Mouse (Mus musculus) megakaryocyte, adult 5-6 weeks (primary cell): Measurements from ENCODE around the gene Kcnj15. TPM values are rescaled to one million over a fixed set of nuclear protein-coding genes. Genes with fewer than 3 reads are reported as not detected.

Source experiments
- ATAC-seq: 2 replicates; pipeline ENCODE4 v1.8.0; 2016; ENCODE audit warnings: mild to moderate bottlenecking, inconsistent platforms; ENCODE audit not compliant: poor library complexity, severe bottlenecking
- total RNA-seq, 2 experiments: library from RNA; stranded (forward) in 1 of 2; stranded (reverse) in 1 of 2; fragments of 153-499, 151-499 nt in 1 of 2; fragments of 221-1000, 200-1000 nt in 1 of 2; gene quantifications; 2 replicates each; pipeline versions ENCODE4 v1.2.3 to v1.2.4; 2015 to 2017

The Kcnj15 gene
- total RNA-seq, 2 experiments from 2014 or later, result not detected

DNA sequence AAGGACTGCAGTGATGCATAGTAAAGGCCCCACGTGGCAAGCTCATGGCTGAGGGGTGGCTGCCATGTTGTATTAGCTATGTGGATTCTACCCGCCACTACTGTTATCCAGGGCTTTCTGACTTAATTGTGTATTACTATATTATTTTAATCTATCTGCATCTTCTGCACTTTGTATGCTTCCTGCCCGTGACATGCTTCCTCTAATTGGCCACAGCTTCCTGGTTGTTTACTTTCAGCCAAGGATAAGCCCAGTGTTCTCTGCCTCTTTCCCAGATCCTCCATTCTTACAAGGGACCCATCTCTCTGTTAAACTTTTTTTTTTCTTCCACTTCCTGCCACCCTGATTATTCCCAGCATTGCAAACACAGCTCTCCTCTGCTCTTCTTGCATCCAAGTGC, 32.0 kb downstream of the Kcnj15 start:
- no peak for ATAC-seq

DNA sequence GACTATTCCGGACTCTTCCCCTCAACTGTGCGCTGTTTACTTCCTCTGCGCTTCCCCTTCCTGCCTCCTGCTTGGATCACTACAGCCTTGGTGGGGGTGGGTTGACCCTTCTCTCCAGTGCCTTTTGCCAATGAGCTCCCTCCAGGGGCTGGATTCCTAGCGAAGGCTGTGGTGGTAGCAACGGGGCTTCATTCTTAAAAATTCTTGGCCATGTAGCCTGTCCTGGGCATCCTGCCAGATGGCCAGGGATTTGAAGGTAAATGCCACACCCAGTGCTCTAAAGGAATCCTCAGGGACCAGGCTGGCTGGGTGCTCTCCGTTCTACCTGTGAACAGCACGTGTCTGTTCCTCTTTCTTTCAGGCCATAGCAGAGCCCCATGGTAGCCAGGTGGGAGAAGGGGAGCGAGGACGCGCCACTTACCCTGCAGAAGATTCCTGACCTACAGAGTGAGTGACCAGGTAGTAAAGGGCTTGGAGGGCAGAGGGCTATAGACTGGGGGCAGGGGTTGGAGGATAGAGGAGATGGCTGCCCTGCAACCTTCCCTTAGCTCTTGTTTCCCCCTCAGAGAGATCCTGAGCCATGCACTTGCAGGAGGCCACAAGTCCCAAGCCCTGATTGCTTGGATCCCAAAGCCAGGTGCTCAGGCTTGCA, 34.2 kb downstream of the Kcnj15 start:
- ATAC-seq, result no peak

DNA sequence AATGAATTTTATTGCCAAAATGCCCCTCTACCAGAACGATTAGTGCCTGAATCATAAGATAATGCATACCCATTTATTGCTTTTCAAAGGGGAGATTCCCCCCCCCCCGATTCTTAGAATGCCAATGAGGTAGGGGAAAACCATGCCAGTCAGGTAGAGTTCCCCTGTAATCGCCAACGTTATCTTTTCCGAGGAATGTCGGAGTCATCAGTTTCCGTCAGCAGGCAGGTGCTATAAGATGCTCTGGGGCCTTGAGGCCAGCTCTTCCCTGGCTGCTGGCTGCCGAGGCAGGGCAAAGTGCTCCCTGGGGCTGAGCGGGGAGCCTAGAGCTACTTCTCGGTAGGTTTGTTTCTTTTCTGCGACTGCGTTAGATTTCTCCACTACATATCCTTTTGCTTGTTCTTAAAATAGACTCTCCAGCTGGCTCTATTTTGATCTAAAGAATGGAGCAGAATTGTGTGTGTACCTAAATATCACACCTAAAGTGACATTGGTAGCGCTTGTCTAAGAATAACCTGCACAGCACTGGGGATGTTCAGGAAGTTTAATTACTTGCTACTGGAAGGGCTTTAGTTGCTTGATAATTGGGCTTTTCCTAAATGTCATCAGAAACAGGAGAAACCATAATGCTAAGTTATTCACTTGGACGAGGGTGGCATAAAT, 35.6 kb downstream of the Kcnj15 start:
- no peak for ATAC-seq

DNA sequence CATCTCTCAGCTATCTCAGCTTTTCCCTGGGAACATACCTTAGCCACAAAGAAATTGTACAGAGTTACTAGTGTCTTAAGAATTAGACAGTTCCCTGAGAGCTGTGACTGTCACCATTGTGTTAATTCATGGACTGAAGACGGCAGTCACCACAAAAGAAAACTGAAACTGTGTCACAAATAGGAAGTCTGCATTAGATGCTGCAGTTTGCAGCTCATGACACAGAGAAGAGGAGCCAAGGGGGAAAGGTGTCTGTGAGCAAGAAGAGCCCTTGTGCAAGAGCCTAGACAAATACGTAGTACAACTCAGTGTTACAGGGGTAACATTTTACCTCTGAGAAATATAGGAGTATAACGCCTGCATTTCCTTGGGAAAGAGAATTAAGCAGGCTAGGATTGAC, 40.3 kb downstream of the Kcnj15 start:
- ATAC-seq, result peak; percentile 57

DNA sequence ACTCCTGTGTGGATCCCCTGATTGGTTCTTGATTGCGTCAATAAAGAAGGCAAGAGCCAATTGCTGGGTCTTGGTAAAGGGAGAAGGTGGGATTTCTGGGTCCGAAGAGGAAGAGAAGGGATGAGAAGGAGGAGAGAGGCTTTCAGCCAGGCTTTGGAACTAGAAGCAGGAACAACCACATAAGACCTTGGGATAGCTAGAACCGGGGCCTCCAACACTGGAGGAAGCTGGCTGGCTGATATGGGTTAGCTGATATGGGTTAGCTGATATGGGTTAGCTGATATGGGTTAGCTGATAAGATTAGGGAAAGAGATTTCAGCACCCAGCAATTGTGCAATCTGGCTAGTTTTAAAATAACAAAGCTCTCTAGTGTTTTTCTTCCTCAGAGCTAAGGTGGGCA, 44.3 kb downstream of the Kcnj15 start:
- ATAC-seq, result no peak

DNA sequence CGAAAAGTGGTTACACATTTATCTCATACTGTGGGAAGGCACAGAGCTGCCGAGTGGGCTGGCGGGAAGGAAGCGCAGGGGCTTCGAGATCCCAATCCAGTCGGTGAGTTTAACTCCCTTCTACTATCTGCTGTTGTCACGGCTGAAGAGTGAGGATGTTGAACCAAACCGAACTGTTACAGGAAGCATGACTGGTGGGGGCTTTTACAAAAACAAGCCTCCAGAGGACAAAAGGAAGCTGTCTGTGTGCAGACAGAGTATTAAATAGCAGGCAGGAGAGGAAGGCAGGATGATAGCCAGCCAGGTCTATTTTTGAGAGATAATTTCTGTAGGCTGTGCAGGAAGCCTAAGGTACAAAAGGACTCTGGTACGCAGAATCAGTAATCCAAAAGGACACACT, 46.3 kb downstream of the Kcnj15 start:
- ATAC-seq, result no peak

DNA sequence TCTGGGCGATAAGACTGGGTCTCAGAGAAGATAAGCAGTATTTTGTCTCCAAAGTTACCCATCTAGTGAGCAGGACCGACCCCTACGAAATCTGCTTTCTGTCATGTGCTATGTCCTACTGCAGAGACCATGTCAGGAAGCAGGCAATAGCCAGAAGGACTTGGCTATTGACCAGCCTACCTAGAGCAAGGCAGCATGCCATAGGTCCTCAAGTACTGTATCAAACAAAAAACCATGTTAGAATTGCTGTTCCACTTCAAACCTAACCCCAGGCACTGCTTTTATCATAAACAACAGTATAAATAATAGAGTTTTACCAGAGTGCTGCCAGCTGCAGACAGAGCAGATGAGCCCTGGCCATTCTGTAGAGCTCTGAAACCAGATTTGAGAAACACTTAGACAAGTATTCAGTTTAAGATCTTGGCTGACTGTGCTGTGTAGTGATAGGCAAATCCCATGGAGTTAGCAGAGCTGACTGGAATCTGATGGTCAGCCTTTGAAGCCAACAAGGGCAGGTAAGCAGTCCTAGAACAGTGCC, 50.5 kb downstream of the Kcnj15 start:
- ATAC-seq, result no peak

DNA sequence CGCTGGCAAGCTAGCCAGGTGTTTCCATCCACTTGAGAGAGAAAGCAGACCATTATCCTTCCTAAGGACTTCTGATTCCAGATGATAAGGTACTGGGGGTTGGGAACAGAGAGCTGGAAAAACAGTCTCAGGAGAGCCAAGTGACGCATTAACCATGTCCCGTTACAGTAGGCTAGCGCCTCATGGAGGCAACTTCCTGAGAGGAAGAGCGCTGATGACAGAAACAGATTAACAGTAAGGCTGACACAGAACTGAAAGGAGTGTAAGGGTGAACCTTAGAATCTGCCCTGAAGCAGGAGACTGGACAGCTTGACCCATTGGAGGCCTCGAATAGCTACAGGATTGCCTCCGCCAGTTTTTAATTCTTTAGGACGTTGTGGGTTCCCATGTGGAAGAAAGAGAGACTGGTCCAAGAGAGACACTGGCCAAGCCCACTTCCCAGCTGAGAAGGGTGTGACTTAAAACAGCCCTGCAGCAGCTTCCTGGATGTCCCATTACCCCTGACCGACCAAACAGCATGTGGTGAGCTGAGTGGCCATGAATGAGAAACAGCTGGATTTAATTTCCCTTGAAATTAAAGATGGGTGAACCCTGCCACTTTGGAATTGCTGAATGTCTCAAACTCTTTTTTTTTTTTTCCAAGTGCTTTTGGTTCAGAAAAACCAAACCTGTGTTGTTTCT, 64.7 kb downstream of the Kcnj15 start:
- no peak for ATAC-seq

DNA sequence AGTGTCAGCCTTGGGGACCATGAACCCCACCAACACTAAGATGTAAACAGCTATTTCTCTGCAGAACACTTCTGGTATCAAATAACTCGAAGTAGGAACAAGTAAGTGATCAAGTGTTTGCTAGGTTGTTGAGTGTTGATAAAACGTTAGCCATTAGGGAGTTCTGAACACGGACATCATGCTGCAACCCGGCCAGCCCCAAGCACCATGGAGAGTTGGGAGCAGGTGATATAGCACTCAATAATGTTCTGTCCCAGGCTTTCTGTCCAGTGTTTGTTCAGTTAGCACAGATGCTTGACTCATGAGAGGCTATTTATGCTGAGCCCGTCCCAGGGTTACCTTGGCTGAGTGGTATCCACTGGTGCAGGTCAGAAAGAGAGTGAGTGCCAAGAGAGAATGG, 74.8 kb downstream of the Kcnj15 start:
- no peak for ATAC-seq

DNA sequence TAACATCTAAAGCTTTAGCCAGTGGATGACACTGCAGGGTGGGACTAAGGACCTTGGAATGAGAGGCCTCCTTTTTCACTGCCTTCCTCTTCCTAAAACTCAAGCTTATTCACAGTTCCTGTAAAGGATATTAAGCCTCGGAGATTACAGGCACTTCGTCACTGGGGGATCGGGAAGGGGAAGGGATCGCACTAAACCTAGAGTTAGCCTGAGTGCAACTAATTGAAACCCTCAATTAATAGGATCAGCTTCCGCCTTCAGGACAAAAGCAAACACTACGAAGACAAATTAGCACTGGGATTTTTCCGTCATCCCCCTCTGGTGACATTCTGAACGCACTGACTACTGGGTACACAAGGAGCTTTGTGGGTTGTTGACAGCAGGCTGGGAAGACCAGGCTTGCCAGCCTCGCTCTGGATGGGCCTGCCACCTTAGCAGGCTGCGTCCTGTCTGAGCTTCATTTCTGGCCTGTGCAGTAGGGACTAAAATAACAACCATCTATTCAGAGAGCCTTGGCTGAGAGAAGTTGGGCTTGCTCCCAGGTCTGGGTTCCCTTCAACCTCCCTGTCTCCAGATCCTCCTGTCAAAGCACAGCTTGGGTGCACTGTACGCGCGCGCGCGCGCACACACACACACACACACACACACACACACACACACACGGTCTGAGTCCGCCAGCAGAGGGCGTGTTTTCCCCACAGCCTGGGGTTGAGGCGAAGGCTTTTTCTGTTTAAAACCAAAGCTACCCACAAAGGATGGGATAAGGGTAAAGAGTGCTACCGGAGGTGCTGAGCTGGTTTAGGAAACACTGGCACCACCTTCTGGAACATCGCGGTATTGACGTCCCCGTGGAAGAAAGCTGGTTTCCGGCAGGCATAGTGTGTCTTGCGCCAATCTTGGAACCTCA, 83.8 kb downstream of the Kcnj15 start:
- ATAC-seq, result peak; percentile 83

DNA sequence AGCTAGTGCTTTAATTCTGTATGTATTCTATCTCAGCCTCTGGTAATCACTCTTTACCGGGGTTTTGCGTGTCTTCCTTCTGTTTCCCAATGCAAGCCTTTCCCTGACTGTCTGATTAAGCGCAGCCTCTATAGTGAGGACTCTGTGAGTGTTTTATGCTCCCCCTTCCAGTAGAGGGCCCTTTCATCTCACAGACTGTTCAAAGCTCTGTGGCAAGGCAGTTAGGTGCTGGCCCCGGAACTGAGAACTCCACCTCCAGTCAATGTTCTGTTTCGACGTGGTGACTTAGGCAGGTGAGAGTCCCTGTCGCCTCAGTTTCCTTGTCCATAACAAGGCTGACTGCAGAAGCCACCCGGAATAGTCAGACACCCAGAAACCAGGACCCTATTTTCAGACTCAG, 84.7 kb downstream of the Kcnj15 start:
- ATAC-seq, result peak; percentile 52

DNA sequence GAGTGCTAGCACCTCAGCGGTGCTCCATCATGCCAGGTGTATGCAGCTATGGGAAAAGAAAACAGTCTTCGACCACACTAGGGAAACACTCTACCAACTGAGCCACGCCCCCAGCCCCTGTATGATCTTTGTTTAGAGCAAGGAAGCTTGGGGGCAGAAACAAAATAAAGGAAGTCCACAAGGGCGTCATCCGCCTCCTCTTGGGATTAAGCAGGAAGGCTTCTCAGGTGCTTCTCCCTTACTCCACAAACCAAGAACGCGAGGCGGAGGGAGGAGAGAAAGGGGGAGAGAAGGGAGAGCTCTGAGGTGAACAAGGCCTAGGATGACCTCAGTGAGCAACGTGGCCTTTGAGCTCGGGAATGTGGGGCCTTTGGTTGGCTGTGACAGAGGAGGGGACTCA, 87.6 kb downstream of the Kcnj15 start:
- ATAC-seq, result no peak

DNA sequence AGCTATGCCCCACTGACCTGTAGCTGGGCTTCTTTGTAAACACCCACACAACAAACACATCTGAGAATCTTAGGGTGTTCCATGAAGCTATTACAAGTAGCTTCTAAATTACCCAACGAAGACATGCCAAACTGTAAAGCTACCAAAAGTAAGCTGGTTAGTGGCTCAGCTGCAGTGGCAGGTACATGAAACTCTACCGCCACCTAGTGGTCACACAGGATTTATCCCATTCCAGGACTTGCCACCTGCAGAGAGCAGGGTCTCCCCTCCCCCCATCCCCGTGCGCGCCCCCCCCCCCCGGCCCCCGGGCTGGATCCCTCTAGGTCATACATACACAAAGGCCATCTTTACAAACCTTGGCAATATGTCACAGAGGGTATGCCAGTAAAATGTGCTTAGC, 88.5 kb downstream of the Kcnj15 start:
- ATAC-seq, result 0 out of 2 replicates have a peak, but pooled peaks have one; percentile 20

DNA sequence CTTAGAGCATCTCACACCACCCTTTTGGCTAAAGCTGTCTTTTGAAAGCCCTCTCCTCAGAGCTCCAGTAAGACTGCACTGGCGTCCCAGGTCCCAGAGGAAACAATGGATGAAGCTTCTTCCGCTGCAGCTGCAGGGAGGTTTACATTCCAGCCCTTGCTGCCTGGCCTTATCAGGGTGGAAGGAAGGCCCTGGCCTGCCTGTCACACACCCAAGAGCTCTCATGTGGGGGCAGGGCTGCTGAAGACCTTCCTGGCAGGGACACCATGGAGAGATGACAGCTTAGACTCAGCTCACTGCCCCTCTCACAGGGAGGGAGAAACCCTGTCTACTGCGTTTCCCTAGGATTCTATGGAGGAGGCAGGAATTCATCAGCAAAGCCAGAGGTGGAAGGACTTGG, 89.8 kb downstream of the Kcnj15 start:
- no peak for ATAC-seq

DNA sequence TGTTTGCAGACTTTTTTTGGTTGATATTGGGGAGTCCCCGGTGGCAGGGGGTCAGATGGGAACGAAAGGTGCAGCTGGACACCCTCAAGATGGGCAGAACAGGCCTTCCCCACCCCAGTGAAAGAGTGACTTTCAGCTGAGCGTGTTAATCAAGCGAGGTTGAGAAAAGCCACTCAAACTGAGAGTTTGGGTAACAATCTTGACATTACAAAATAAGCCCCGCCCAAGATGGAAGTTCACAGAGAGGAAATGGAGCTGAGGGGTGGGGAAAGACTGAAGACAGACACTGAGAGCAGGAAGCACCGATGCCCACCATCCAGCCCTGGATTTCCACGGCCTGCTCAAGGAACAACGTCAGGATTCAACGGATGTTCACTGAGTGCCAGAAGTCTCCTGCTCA, 91.2 kb downstream of the Kcnj15 start:
- ATAC-seq, result peak; percentile 52

DNA sequence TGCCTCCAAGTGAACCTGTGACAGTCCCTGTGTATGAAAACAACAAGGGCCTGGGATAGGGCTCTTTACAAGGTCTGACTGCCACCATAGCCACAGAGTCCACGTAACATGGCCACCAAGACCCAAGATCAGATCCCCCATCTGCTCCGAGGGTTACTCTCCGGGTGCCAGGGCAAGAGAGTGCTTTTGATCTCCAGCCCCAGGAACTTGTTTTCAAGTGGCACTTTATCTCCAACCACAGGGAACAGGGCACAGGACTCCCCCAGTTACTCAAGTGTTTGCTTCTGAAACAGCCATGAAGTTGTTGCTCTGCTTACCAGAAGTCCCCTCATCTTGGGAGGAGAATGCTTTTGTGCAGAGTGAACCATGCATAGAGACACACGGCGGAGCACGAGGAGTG, 92.0 kb downstream of the Kcnj15 start:
- peak; percentile 1; the same call in 1 of the 2 replicates for ATAC-seq

DNA sequence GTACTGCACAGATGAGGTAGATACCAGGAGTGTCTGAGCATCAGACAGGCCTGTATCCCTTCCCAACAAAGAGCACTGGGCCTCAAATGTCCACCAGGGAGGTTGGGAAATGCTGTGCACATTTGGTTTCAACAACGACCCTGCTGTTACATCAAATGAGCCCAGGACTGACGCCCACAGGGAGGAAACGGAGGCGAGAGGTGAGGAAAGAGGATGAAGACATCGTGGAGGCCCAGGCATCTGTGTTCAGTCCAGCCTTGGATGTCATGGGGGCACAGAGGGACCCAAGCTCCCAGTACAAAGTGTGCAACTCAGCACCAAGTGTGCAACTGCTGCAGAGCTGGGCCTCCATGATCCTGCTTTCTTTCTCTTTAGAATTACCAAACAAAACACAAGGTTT, 92.4 kb downstream of the Kcnj15 start:
- ATAC-seq, result peak; percentile 68
